Mouse (Mus musculus) hindbrain, embryonic 16.5 days (tissue): ENCODE data around the gene St3gal4. TPM values are rescaled to one million over a fixed set of nuclear protein-coding genes. Genes with fewer than 3 reads are reported as not detected.

Source experiments
- ATAC-seq: fragments of 200-750 bp; cut with Nextera tagmentation; 2 replicates; pipeline ENCODE4 v1.8.0; 2017; ENCODE audit warnings: moderate TSS enrichment, moderate library complexity
- H3K27ac ChIP-seq: fragments of 300-500 bp; sonication (generic); 2 replicates; pipeline ENCODE4 v1.5.1; 2014; ENCODE audit warnings: low read depth, mild to moderate bottlenecking, control low read depth, low read length, moderate library complexity
- H3K27me3 ChIP-seq: fragments of 300-500 bp; sonication (generic); replicated peaks from 2 replicates; pipeline ENCODE4 v1.6.1; 2014; ENCODE audit warnings: low read length; ENCODE audit not compliant: control insufficient read depth, insufficient read depth
- H3K36me3 ChIP-seq: fragments of 300-500 bp; sonication (generic); 2 replicates; pipeline ENCODE4 v1.6.1; 2014; ENCODE audit warnings: mild to moderate bottlenecking, low read length, moderate library complexity, mixed read lengths; ENCODE audit not compliant: control insufficient read depth, insufficient read depth
- H3K4me1 ChIP-seq: fragments of 300-500 bp; sonication (generic); 2 replicates; pipeline ENCODE4 v1.6.1; 2014; ENCODE audit warnings: low read depth, low read length; ENCODE audit not compliant: control insufficient read depth, insufficient read depth
- H3K4me2 ChIP-seq: fragments of 300-500 bp; sonication (generic); 2 replicates; pipeline ENCODE4 v1.6.1; 2014; ENCODE audit warnings: mild to moderate bottlenecking, low read length, control low read depth, moderate library complexity
- H3K4me3 ChIP-seq: fragments of 300-500 bp; sonication (generic); 2 replicates; pipeline ENCODE4 v1.5.1; 2014; ENCODE audit warnings: mild to moderate bottlenecking, low read length, control low read depth, moderate library complexity
- H3K9ac ChIP-seq: fragments of 300-500 bp; sonication (generic); 2 replicates; pipeline ENCODE4 v1.6.1; 2014; ENCODE audit warnings: low read depth, mild to moderate bottlenecking, control low read depth, low read length, moderate library complexity
- H3K9me3 ChIP-seq: fragments of 300-500 bp; sonication (generic); 2 replicates; pipeline ENCODE4 v1.6.1; 2014; ENCODE audit warnings: mild to moderate bottlenecking, low read length, moderate library complexity; ENCODE audit not compliant: control insufficient read depth
- WGBS: fragments of 180-500 bp; shearing (Covaris S2); extraction: QIAGEN DNeasy Blood & Tissue Kit; methylation state at CpG from one replicate; pipeline ENCODE4 v1.1.7; 2014; 5-methylcytosine and 5-hydroxymethylcytosine counted together
- polyA plus RNA-seq: library from polyadenylated mRNA; unstranded; fragments of >200 nt; fragmentation: Nextera tagmentation; extraction: Ambion mirVana; gene quantifications from 2 replicates; pipeline ENCODE4 v1.2.1, GENCODE M21; 2015

St3gal4 gene
- 15.1 and 16.1 TPM in 2 replicates for polyA plus RNA-seq

DNA sequence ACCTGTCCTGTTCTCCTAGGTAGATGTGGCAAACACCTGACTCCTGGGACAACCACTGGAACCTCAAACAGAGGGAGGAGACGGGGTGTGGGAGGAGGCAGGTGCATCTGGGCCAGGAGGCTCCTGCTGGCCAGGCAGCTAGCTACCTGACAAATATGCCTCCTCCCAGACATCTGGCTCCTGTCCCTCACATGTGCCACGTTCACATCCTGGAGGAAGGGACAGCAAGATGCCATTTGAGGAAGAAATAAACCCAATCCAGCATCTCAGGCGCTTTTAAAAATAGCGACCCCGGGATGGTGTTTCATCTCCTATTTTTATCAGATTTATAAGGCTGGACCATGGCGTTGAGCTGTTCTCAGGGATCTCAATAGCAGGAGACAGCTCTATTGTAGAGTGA lies at the start of gene St3gal4:
Gene St3gal4, minus strand, starts transcription at position 101 of the 400 bp plus-strand sequence.
- H3K27me3 ChIP-seq: no peaks in the 10 kb centered on the region
- 78% methylated on average over 6 of the region's 6 CpGs for WGBS
- H3K9ac ChIP-seq: no peak within 1 kb of the TSS
- H3K4me1 ChIP-seq: peaks cover 14% of the 10 kb centered on the region
- ATAC-seq: no peak
- no peaks in the 10 kb centered on the region for H3K36me3 ChIP-seq
- H3K4me3 ChIP-seq: no peak within 1 kb of the TSS
- H3K27ac ChIP-seq: no peak within 1 kb of the TSS
- H3K9me3 ChIP-seq: no peaks in the 10 kb centered on the region
- H3K4me2 ChIP-seq: no peak within 1 kb of the TSS

DNA sequence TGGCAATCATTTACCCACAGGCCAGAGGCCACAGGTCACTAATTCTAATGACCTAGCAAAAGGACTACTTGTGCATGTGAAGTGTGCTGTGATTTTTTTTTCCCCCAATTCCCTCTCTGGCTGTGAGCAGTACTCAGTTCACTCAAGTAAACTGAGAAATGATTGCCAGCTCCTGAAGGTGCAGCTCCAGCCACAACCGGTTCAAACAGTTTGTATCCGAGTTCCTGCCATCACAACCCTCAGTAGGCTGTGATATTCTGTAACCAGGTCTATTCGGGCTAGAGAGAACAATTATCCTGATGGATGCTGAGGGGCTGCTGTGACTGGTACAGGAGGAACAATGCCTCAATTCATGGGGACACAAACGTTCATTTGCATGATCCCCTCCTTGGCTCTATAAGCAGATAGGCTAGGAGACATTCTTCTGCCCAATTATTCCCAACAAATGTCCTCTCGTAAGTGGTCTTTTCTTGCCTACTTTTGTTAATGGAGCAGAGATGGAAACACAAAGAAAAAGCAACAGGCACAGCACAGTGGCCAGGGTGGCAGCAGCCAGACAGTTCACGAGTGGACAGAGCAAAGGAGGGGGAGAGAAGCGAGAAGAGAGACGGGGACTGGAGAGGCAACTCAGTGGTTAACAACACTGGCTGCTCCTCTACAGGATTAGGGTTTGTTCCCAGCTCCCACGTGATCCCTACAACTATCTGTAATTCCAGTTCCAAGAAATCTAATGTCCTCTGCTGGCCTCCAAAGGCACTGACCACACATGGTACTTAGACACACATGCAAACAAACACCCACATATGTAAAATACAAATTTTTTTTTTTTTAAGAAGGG lies 47.9 kb upstream of the St3gal4 start:
- H3K27me3 ChIP-seq: no peaks in the 10 kb centered on the region
- peaks cover 3% of the 10 kb centered on the region; the same call in 1 of the 2 replicates for H3K4me1 ChIP-seq
- no peak overlapping the region for H3K4me2 ChIP-seq
- H3K4me3 ChIP-seq: no peak overlapping the region
- WGBS: 19% methylated on average over 9 of the region's 9 CpGs
- H3K27ac ChIP-seq: no peak overlapping the region; the same call in 1 of the 2 replicates
- peak; percentile 34; the same call in 1 of the 2 replicates for ATAC-seq
- H3K9me3 ChIP-seq: no peaks in the 10 kb centered on the region
- H3K36me3 ChIP-seq: peaks cover 4% of the 10 kb centered on the region
- H3K9ac ChIP-seq: no peak overlapping the region

DNA sequence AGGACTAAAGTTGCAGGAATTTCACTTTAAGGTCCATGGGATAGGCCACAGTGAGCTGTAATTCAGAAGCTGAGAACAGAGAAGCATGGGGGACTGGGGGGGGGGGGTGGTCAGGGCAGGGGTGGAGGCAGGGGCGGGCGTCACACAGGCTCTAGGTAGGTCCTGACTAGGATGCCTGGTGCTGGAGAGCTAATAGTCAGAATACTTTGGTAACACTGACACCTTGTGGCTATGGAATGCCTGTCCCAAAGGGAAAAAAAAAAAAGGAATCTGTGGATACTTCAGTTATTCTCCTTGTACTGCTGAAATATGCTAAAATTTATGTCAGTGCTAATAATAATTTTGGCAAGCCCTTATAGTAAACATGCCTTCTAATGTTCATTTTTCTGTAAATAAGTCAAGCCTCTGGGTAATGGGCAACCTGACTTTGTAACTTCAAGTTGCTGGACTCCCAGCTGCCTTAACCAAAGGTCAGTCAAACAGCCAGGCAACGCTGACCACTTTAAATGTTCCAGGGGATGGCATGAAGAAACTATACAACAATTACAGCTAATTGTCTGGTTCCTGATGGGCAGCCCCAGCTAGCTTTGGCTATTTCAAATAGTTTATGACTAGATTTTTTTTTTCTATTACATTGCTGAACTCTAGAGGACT lies 47.2 kb upstream of the St3gal4 start:
- no peak overlapping the region for H3K4me2 ChIP-seq
- H3K4me1 ChIP-seq: peaks cover 3% of the 10 kb centered on the region; the same call in 1 of the 2 replicates
- 25% methylated on average over 3 of the region's 3 CpGs for WGBS
- no peaks in the 10 kb centered on the region for H3K9me3 ChIP-seq
- H3K27ac ChIP-seq: no peak overlapping the region
- H3K36me3 ChIP-seq: peaks cover 4% of the 10 kb centered on the region
- ATAC-seq: peak; percentile 48; the same call in 1 of the 2 replicates
- no peak overlapping the region for H3K9ac ChIP-seq
- H3K27me3 ChIP-seq: no peaks in the 10 kb centered on the region
- no peak overlapping the region for H3K4me3 ChIP-seq

DNA sequence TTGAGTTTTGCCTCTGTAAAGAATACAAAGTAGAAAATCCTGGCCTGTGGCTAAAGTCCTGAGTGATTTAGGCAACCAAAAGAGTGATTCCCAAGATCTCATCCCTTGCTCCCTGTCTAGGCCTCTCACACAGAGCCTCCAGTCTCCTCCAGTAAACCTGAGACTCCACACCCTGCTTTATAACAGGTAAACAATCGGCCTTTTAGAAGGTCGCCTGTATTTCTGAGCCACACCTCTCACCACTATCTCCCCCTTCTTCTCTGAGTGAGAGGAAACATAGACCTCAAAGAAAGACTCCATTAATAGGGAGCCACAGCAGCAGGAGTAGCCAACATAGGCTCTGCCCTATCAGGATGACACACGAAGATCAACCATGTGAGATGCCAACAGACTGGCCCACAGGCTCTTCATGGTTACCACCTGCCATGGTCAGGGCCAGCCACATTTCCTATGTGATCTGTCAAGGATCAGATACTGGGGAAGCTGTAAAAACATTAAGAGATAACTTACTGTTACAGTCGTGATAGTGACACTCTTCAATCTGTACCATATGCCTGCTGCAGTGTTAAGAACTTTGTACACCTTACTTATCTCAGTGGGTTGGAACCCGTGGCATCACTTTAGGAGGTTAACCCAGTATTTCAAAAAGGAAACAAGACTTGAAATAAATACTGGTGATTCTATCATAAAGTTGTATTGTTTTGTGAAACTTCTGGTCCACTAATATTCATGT lies 45.2 kb upstream of the St3gal4 start:
- Histone ChIP-seq H3K9me3 (no peaks in the 10 kb centered on the region), H3K4me1 (peaks cover 3% of the 10 kb centered on the region; the same call in 1 of the 2 replicates), H3K4me2 (no peak overlapping the region), H3K36me3 (no peaks in the 10 kb centered on the region), H3K27ac (no peak overlapping the region), H3K4me3 (no peak overlapping the region), H3K27me3 (no peaks in the 10 kb centered on the region), H3K9ac (no peak overlapping the region)
- 93% methylated on average over 5 of the region's 5 CpGs for WGBS
- no peak for ATAC-seq

DNA sequence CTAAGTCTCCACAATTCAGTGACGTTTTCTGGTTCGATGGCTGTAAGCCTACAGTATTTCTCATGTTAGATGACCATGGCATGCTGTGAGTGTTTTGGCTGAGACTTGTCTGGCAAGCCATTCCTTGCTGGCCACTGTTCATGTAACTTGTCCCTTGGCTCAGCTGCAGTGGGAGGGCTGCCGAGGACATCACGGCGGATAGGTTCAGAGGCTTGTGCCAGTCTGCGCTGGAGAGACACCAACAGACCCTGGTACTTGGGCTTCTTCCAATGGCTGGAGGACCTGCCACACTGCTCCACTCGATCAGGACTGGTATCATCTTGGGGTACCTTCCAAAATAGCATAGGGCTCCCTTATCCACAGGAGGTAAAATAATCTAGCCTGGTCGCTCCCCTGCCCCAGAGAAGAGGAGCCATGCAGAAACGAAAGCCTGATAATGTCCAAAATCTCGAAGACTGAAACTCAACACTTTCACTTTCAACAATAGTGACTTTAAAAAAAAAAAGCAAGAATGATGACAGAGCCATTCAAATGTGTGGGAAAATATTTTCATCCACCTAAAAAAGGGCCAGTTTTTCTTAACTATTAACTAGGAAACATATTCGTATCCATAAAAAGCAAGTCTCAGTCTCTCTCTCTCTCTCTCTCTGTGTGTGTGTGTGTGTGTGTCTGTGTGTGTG lies 44.1 kb upstream of the St3gal4 start:
- peak; percentile 73 for ATAC-seq
- H3K4me3 ChIP-seq: no peak overlapping the region
- no peak overlapping the region for H3K27ac ChIP-seq
- no peak overlapping the region; the same call in 1 of the 2 replicates for H3K4me2 ChIP-seq
- peaks cover 3% of the 10 kb centered on the region; the same call in 1 of the 2 replicates for H3K4me1 ChIP-seq
- no peaks in the 10 kb centered on the region for H3K36me3 ChIP-seq
- H3K9me3 ChIP-seq: no peaks in the 10 kb centered on the region
- no peak overlapping the region for H3K9ac ChIP-seq
- H3K27me3 ChIP-seq: no peaks in the 10 kb centered on the region
- 78% methylated on average over 11 of the region's 11 CpGs for WGBS

DNA sequence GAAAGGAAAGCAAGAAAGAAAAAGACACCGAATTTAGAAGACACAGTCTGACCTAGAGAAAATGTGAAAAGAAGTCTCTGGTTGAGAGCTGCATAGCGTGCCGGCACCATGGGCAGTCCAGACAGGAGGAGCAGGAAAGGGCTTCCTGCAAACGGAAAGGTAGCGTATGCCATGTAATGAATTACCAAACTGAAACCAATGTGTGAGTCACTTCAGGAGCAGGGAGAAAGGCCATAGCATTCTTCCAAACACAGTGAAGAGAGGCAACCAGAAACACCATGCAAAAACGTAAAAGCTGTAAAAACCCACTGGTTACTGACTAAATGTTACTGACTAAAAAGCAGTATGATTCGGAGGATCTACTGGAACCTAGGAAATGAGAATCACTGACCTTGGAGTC lies 42.7 kb upstream of the St3gal4 start:
- no peak for ATAC-seq
- Histone ChIP-seq H3K4me1 (no peaks in the 10 kb centered on the region), H3K4me2 (no peak overlapping the region), H3K9ac (no peak overlapping the region), H3K4me3 (no peak overlapping the region), H3K27me3 (no peaks in the 10 kb centered on the region), H3K27ac (no peak overlapping the region), H3K9me3 (no peaks in the 10 kb centered on the region), H3K36me3 (no peaks in the 10 kb centered on the region)
- 93% methylated on average over 7 of the region's 7 CpGs for WGBS

DNA sequence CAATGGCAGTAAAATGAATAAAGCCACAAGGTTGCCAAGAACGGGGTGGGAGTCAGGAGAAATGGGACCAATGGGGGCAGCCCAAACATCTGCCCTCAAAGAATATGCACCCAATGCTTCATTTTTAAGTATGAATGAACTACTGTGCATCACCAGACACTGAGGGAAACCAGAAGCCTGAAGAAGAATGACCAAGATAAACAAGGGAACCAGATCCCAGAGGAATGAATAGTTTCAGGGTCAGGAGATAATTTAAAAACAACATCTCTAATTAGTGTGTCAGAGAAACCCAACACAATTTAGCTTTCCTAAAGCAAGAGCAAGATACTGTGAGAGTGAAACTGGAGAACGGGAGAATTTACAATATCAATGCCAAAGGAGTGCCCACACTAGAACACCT lies 41.6 kb upstream of the St3gal4 start:
- Histone ChIP-seq H3K36me3 (no peaks in the 10 kb centered on the region), H3K4me3 (no peak overlapping the region), H3K4me2 (no peak overlapping the region), H3K27me3 (no peaks in the 10 kb centered on the region), H3K9me3 (no peaks in the 10 kb centered on the region), H3K27ac (no peak overlapping the region), H3K4me1 (no peaks in the 10 kb centered on the region), H3K9ac (no peak overlapping the region)
- WGBS: 73% methylated on average over 2 of the region's 2 CpGs
- no peak for ATAC-seq

DNA sequence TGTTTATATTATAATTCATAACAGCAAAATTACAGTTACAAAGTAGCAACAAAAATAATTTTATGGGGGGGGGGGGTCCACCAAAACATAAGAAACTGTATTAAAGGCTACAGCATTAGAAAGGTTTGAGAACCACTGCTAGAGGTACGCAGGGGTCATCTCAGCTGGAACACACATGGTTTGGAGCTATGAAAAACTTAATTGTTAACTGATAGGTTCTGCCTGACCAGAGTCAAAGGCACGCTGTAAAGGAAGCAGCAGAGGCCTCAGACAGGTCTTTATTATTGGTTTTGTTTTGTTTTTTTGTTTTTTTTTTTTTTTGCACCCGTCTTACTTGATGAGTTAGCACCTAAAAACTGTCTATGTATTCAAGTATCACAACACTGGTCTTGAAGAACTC lies 39.4 kb upstream of the St3gal4 start:
- no peak for ATAC-seq
- Histone ChIP-seq H3K27ac (no peak overlapping the region), H3K27me3 (no peaks in the 10 kb centered on the region), H3K4me2 (no peak overlapping the region), H3K4me3 (no peak overlapping the region), H3K9me3 (no peaks in the 10 kb centered on the region), H3K36me3 (no peaks in the 10 kb centered on the region), H3K4me1 (no peaks in the 10 kb centered on the region), H3K9ac (no peak overlapping the region)
- 84% methylated on average over 3 of the region's 3 CpGs for WGBS
